Mouse (Mus musculus) ovary, adult 18-20 months (tissue): ENCODE results near the gene Spata21.

Experiments
- DNase-seq: peaks from one replicate; pipeline ENCODE4 v3.0.0; 2022; ENCODE audit warnings: low spot score, mixed read lengths

Spata21 gene

GRCm38 (mm10) chr4:141088033-141088432 is at the start of gene Spata21:
Gene Spata21 (plus strand): TSS chr4:141088333.
- no peak for DNase-seq

- no peak for DNase-seq
These were observed 47.0 kb upstream of the Spata21 start for GRCm38 (mm10) chr4:141041117-141041516.

GRCm38 (mm10) chr4:141044816-141045215 is 43.3 kb upstream of the Spata21 start:
- no peak for DNase-seq

GRCm38 (mm10) chr4:141048810-141049475 is 39.2 kb upstream of the Spata21 start:
- DNase-seq: no peak

GRCm38 (mm10) chr4:141049476-141049835 is 38.7 kb upstream of the Spata21 start:
- DNase-seq: no peak

- DNase-seq: no peak
These were observed 35.7 kb upstream of the Spata21 start for GRCm38 (mm10) chr4:141052442-141052841.

- no peak for DNase-seq
These were observed 35.0 kb upstream of the Spata21 start for GRCm38 (mm10) chr4:141053138-141053537.

- no peak for DNase-seq
These were observed 34.5 kb upstream of the Spata21 start for GRCm38 (mm10) chr4:141053568-141054161.

- no peak for DNase-seq
These were observed 31.2 kb upstream of the Spata21 start for GRCm38 (mm10) chr4:141056970-141057369.

GRCm38 (mm10) chr4:141058835-141059234 is 29.3 kb upstream of the Spata21 start:
- no peak for DNase-seq

GRCm38 (mm10) chr4:141059616-141060425 is 28.3 kb upstream of the Spata21 start:
- no peak for DNase-seq

GRCm38 (mm10) chr4:141060426-141061301 is 27.5 kb upstream of the Spata21 start, which contains the start of gene Crocc:
Gene Crocc (minus strand): TSS chr4:141060550.
- DNase-seq: peak; percentile 97

GRCm38 (mm10) chr4:141064104-141064659 is 24.0 kb upstream of the Spata21 start:
- DNase-seq: no peak

- peak; percentile 57 for DNase-seq
These were observed 23.0 kb upstream of the Spata21 start for GRCm38 (mm10) chr4:141065123-141065522.

- DNase-seq: no peak
These were observed 21.2 kb upstream of the Spata21 start for GRCm38 (mm10) chr4:141066709-141067515.

- no peak for DNase-seq
These were observed 20.6 kb upstream of the Spata21 start for GRCm38 (mm10) chr4:141067516-141068046.

GRCm38 (mm10) chr4:141068655-141069054 is 19.5 kb upstream of the Spata21 start:
- DNase-seq: no peak

GRCm38 (mm10) chr4:141069731-141070130 is 18.4 kb upstream of the Spata21 start:
- no peak for DNase-seq

- DNase-seq: no peak
These were observed 15.6 kb upstream of the Spata21 start for GRCm38 (mm10) chr4:141072502-141072901.

GRCm38 (mm10) chr4:141073661-141074060 is 14.5 kb upstream of the Spata21 start:
- no peak for DNase-seq
